Mouse (Mus musculus): ENCODE measurements around the gene Bmpr1b.

- TF ChIP-seq CTCF (IDR thresholded peaks at IDR 0.05; ENCODE audit: borderline replicate concordance, insufficient read depth, low read depth, low read length) (no peak), POLR2A (IDR thresholded peaks at IDR 0.05; ENCODE audit: borderline replicate concordance, insufficient read depth, low read length) (no peak)
These were observed 281.6 kb downstream of the Bmpr1b start for GRCm38 (mm10) chr3:141887476-141888274.

Measured in cerebellum, adult 2 months (tissue).